Mouse (Mus musculus): Measurements from ENCODE around the gene Cadm1.

- TF ChIP-seq POLR2A (IDR thresholded peaks at IDR 0.05; ENCODE audit: control insufficient read depth, low read depth, low read length), result no peak
- no peak for TF ChIP-seq CTCF (IDR thresholded peaks at IDR 0.05; ENCODE audit: control insufficient read depth, insufficient read depth, insufficient replicate concordance, low read depth, low read length)
Measured at GRCm38 (mm10) chr9:47623447-47624445, 93.8 kb downstream of the Cadm1 start.

All from testis, adult 2 months (tissue).